Mouse (Mus musculus): Measurements from ENCODE around the gene Tspan18. TPM values are rescaled to one million over a fixed set of nuclear protein-coding genes. Genes with fewer than 3 reads are reported as not detected.
A peak's percentile ranks its signal among the peaks of the same experiment; 100 is the strongest.

Tspan18 gene
- total RNA-seq, 1 experiment: 1.4 TPM

GRCm38 (mm10) chr2:93160467-93161035 is 173.8 kb downstream of the Tspan18 start:
- DNase-seq (ENCODE audit: low read depth, low spot score): no peak
- Histone ChIP-seq H3K9me3 (ENCODE audit: control insufficient read depth, insufficient read depth, low read depth, low read length) (no peaks in the 10 kb centered on the region), H3K4me3 (ENCODE audit: insufficient read depth in 1 of 2, low read depth in 1 of 2, low read length in 2 of 2, poor library complexity in 1 of 2, severe bottlenecking in 1 of 2) (no peak overlapping the region), H3K4me1 (ENCODE audit: control insufficient read depth in 2 of 2, insufficient read depth in 2 of 2, low read length in 2 of 2, poor library complexity in 1 of 2) (peaks cover 0 to 2% of the 10 kb centered on the region in 2 experiments; a peak in 3 of 4 replicates), H3K27ac (ENCODE audit: insufficient read depth, low read depth, low read length, poor library complexity, severe bottlenecking) (no peak overlapping the region), H3K36me3 (ENCODE audit: control insufficient read depth, insufficient read depth, low read length, poor library complexity, severe bottlenecking) (no peaks in the 10 kb centered on the region), H3K9ac (ENCODE audit: insufficient read depth, low read depth, low read length, poor library complexity, severe bottlenecking) (no peak overlapping the region)
- in situ Hi-C loops (cut with MboI; ENCODE audit: low sequenced_read_pairs in 2 of 2, unreplicated experiment in 2 of 2): no loop called here
- no peak for TF ChIP-seq CHD2 (IDR thresholded peaks at IDR 0.05; ENCODE audit: low read depth, low read length)
- no peak for TF ChIP-seq ZC3H11A (IDR thresholded peaks at IDR 0.05; ENCODE audit: borderline replicate concordance, low read depth, low read length)
- no peak for TF ChIP-seq ZNF384 (IDR thresholded peaks at IDR 0.05; ENCODE audit: low read depth, low read length)
- no peak for TF ChIP-seq MAFK (IDR thresholded peaks at IDR 0.05; ENCODE audit: insufficient read depth, low read depth, low read length)
- no peak for TF ChIP-seq HCFC1 (IDR thresholded peaks at IDR 0.05; ENCODE audit: borderline replicate concordance, insufficient read depth, low read length)

GRCm38 (mm10) chr2:93154486-93155032 is 179.7 kb downstream of the Tspan18 start:
- TF ChIP-seq ZC3H11A (IDR thresholded peaks at IDR 0.05; ENCODE audit: borderline replicate concordance, low read depth, low read length) (no peak), MAFK (IDR thresholded peaks at IDR 0.05; ENCODE audit: insufficient read depth, low read depth, low read length) (no peak), ZNF384 (IDR thresholded peaks at IDR 0.05; ENCODE audit: low read depth, low read length) (no peak), CHD2 (IDR thresholded peaks at IDR 0.05; ENCODE audit: low read depth, low read length) (no peak), HCFC1 (IDR thresholded peaks at IDR 0.05; ENCODE audit: borderline replicate concordance, insufficient read depth, low read length) (no peak)

GRCm38 (mm10) chr2:93153833-93154232 is 180.5 kb downstream of the Tspan18 start:
- no peak overlapping the region for H3K27ac ChIP-seq (ENCODE audit: insufficient read depth, low read depth, low read length, poor library complexity, severe bottlenecking)
- peaks cover 4 to 8% of the 10 kb centered on the region in 2 experiments; a peak in 2 of 4 replicates for H3K4me1 ChIP-seq (ENCODE audit: control insufficient read depth in 2 of 2, insufficient read depth in 2 of 2, low read length in 2 of 2, poor library complexity in 1 of 2)
- DNase-seq (ENCODE audit: low read depth, low spot score): no peak
- no peaks in the 10 kb centered on the region for H3K9me3 ChIP-seq (ENCODE audit: control insufficient read depth, insufficient read depth, low read depth, low read length)
- H3K9ac ChIP-seq (ENCODE audit: insufficient read depth, low read depth, low read length, poor library complexity, severe bottlenecking): no peak overlapping the region
- in situ Hi-C loops (cut with MboI; ENCODE audit: low sequenced_read_pairs in 2 of 2, unreplicated experiment in 2 of 2): no loop called here
- H3K4me3 ChIP-seq (ENCODE audit: insufficient read depth in 1 of 2, low read depth in 1 of 2, low read length in 2 of 2, poor library complexity in 1 of 2, severe bottlenecking in 1 of 2): no peak overlapping the region
- no peak for TF ChIP-seq HCFC1 (IDR thresholded peaks at IDR 0.05; ENCODE audit: borderline replicate concordance, insufficient read depth, low read length)
- no peak for TF ChIP-seq ZC3H11A (IDR thresholded peaks at IDR 0.05; ENCODE audit: borderline replicate concordance, low read depth, low read length)
- TF ChIP-seq CHD2 (IDR thresholded peaks at IDR 0.05; ENCODE audit: low read depth, low read length): no peak
- no peak for TF ChIP-seq ZNF384 (IDR thresholded peaks at IDR 0.05; ENCODE audit: low read depth, low read length)
- no peak for TF ChIP-seq MAFK (IDR thresholded peaks at IDR 0.05; ENCODE audit: insufficient read depth, low read depth, low read length)
- no peaks in the 10 kb centered on the region for H3K36me3 ChIP-seq (ENCODE audit: control insufficient read depth, insufficient read depth, low read length, poor library complexity, severe bottlenecking)

More at GRCm38 (mm10) chr2:93154486-93155032, 179.7 kb downstream of the Tspan18 start:
- Histone ChIP-seq H3K27ac (ENCODE audit: insufficient read depth, low read depth, low read length, poor library complexity, severe bottlenecking) (no peak overlapping the region), H3K4me3 (ENCODE audit: insufficient read depth in 1 of 2, low read depth in 1 of 2, low read length in 2 of 2, poor library complexity in 1 of 2, severe bottlenecking in 1 of 2) (no peak overlapping the region), H3K9ac (ENCODE audit: insufficient read depth, low read depth, low read length, poor library complexity, severe bottlenecking) (no peak overlapping the region), H3K36me3 (ENCODE audit: control insufficient read depth, insufficient read depth, low read length, poor library complexity, severe bottlenecking) (no peaks in the 10 kb centered on the region), H3K4me1 (ENCODE audit: control insufficient read depth in 2 of 2, insufficient read depth in 2 of 2, low read length in 2 of 2, poor library complexity in 1 of 2) (peaks cover 4 to 8% of the 10 kb centered on the region in 2 experiments; a peak in 2 of 4 replicates), H3K9me3 (ENCODE audit: control insufficient read depth, insufficient read depth, low read depth, low read length) (no peaks in the 10 kb centered on the region)
- in situ Hi-C loops (cut with MboI; ENCODE audit: low sequenced_read_pairs in 2 of 2, unreplicated experiment in 2 of 2): no loop called here
- DNase-seq (ENCODE audit: low read depth, low spot score): peak; percentile 22

- peaks cover 4 to 8% of the 10 kb centered on the region in 2 experiments; a peak in 2 of 4 replicates for H3K4me1 ChIP-seq (ENCODE audit: control insufficient read depth in 2 of 2, insufficient read depth in 2 of 2, low read length in 2 of 2, poor library complexity in 1 of 2)
- no peaks in the 10 kb centered on the region for H3K36me3 ChIP-seq (ENCODE audit: control insufficient read depth, insufficient read depth, low read length, poor library complexity, severe bottlenecking)
- H3K4me3 ChIP-seq (ENCODE audit: insufficient read depth in 1 of 2, low read depth in 1 of 2, low read length in 2 of 2, poor library complexity in 1 of 2, severe bottlenecking in 1 of 2): no peak overlapping the region
- H3K27ac ChIP-seq (ENCODE audit: insufficient read depth, low read depth, low read length, poor library complexity, severe bottlenecking): no peak overlapping the region
- no peak overlapping the region for H3K9ac ChIP-seq (ENCODE audit: insufficient read depth, low read depth, low read length, poor library complexity, severe bottlenecking)
- in situ Hi-C loops (cut with MboI; ENCODE audit: low sequenced_read_pairs in 2 of 2, unreplicated experiment in 2 of 2): no loop called here
- no peak for DNase-seq (ENCODE audit: low read depth, low spot score)
- H3K9me3 ChIP-seq (ENCODE audit: control insufficient read depth, insufficient read depth, low read depth, low read length): no peaks in the 10 kb centered on the region
- TF ChIP-seq MAFK (IDR thresholded peaks at IDR 0.05; ENCODE audit: insufficient read depth, low read depth, low read length) (no peak), ZNF384 (IDR thresholded peaks at IDR 0.05; ENCODE audit: low read depth, low read length) (no peak), HCFC1 (IDR thresholded peaks at IDR 0.05; ENCODE audit: borderline replicate concordance, insufficient read depth, low read length) (no peak), ZC3H11A (IDR thresholded peaks at IDR 0.05; ENCODE audit: borderline replicate concordance, low read depth, low read length) (no peak), CHD2 (IDR thresholded peaks at IDR 0.05; ENCODE audit: low read depth, low read length) (no peak)
Measured at GRCm38 (mm10) chr2:93152883-93153491, 181.3 kb downstream of the Tspan18 start.
